8 mouse cellular contexts compared by ENCODE assay signal in the genomic region with DNA sequence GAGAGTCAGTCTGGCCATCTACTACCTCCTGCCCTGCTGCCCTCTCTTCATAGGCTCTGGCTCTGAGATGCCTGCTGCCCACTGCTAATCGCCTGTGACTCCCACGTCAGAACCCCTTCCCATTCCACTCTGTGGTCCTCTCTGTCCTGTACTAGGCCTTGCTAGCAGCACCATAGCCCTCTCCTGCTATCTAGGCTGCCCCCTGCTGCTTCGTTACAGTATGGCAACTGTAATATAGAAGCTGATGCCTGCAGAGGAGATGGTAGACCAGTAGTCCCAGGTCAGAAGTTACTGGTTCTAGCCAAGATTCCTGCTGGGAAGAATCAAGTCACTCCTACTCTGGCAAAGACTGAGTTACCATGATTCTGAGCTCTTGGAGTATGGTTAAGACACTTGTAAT. TPM values are rescaled to one million over a fixed set of nuclear protein-coding genes. Genes with fewer than 3 reads are reported as not detected.
A peak's percentile ranks its signal among the peaks of the same experiment; 100 is the strongest.
DNase-seq lines count a peak whose midpoint lies in the region; ATAC-seq and TF ChIP-seq lines count a peak whose summit lies in the region.

No protein-coding gene starts in this region.

- CTCF ChIA-PET in Patski (lab: Charles Lee) = interaction anchor here (1.1 to 1.9 kb wide), 6 partner anchors 12 to 48 kb away, joined by 3 to 8 read pairs (median 6); no protein-coding TSS in a partner anchor

- 0 out of 2 replicates have a peak overlapping the region, but pooled peaks have one; percentile 25 for H3K27ac ChIP-seq in olfactory bulb, adult 2 months (ENCODE audit: insufficient read depth, low read depth, low read length)
- H3K27ac ChIP-seq in forebrain, embryonic 12.5 days = no peak overlapping the region

- no peak for TF ChIP-seq POLR2A in olfactory bulb, adult 2 months (IDR thresholded peaks at IDR 0.05; ENCODE audit: insufficient read depth, low read depth, low read length)

- intact Hi-C loops in gastrocnemius, postnatal 14 days (cut with DNase I; ENCODE audit: low total_unique reads) = no loop called here

- no peak overlapping the region for H3K4me2 ChIP-seq in forebrain, embryonic 12.5 days

- ATAC-seq in Patski = no peak
- no peak for ATAC-seq in forebrain, embryonic 12.5 days (ENCODE audit: low FRiP score)

- peak; percentile 84 for TF ChIP-seq CTCF in Patski (IDR thresholded peaks at IDR 0.05)
- peak; percentile 44; the same call in 1 of the 2 replicates for TF ChIP-seq CTCF in olfactory bulb, adult 2 months (IDR thresholded peaks at IDR 0.05; ENCODE audit: insufficient read depth, low read depth, low read length)

- no peaks in the 10 kb centered on the region for H3K36me3 ChIP-seq in forebrain, embryonic 12.5 days (replicated peaks)

- H3K4me3 ChIP-seq in olfactory bulb, adult 2 months (ENCODE audit: insufficient read depth, low read depth, low read length) = no peak overlapping the region
- no peak overlapping the region for H3K4me3 ChIP-seq in forebrain, embryonic 12.5 days (replicated peaks)

- H3K4me1 ChIP-seq in olfactory bulb, adult 2 months (ENCODE audit: control insufficient read depth, insufficient read depth, low read length) = peaks cover 73% of the 10 kb centered on the region
- H3K4me1 ChIP-seq in forebrain, embryonic 12.5 days = no peaks in the 10 kb centered on the region

- no peaks in the 10 kb centered on the region for H3K9me3 ChIP-seq in forebrain, embryonic 12.5 days

- H3K27me3 ChIP-seq in Patski = no peaks in the 10 kb centered on the region
- H3K27me3 ChIP-seq in forebrain, embryonic 12.5 days = no peaks in the 10 kb centered on the region

- 59% methylated on average over 3 of the region's 3 CpGs for WGBS in olfactory bulb, adult 2 months
- WGBS in forebrain, embryonic 12.5 days = 73% methylated on average over 3 of the region's 3 CpGs

- H3K9ac ChIP-seq in forebrain, embryonic 12.5 days = no peak overlapping the region

- in situ Hi-C loops in Patski (cut with MboI; ENCODE audit: low pct_unique_long_range_greater_than_20kb) = loop anchor here (10.0 kb wide), 1 partner anchor 152 kb away; no protein-coding TSS in a partner anchor

- peak; percentile 57 for DNase-seq in gastrocnemius, postnatal 14 days
- no peak for DNase-seq in gastrocnemius, postnatal 4 days (ENCODE audit: low spot score in 2 of 2)
- DNase-seq in 416B (ENCODE audit: low read depth) (peak; percentile 79), Patski (ENCODE audit: low read depth, low spot score) (no peak)
- DNase-seq in embryo, embryonic 11.5 days (ENCODE audit: low read depth, low spot score) = peak; percentile 9
- peak; percentile 52 to 80 for DNase-seq in kidney, postnatal 36 days

- POLR2A ChIA-PET in Patski (lab: Charles Lee) = no interaction called here

RNA-seq across cellular contexts. Expression of gene Camk2b, which starts 33.0 kb away (rescaled TPM):
- 100 to 1,000 TPM; 169 to 170 TPM for total RNA-seq in gastrocnemius, postnatal 14 days (2021)
- total RNA-seq in gastrocnemius, postnatal 4 days (2021) = 100 to 1,000 TPM; 190 to 199 TPM
- 9.6 TPM for polyA plus RNA-seq in Patski (2021)
- polyA plus RNA-seq in olfactory bulb, adult 2 months (2012; ENCODE audit: insufficient read depth, insufficient read length, low replicate concordance, missing spikeins) = 150 and 183 TPM in 2 replicates
- polyA plus RNA-seq in forebrain, embryonic 12.5 days (2016; fragmentation: Nextera tagmentation; extraction: Ambion mirVana) = 11.0 and 11.7 TPM in 2 replicates

Comparison
In these comparisons a context has a peak if more than half of its experiments do, and no peak if none do; other contexts are left out.
1. DNase-seq: peak in gastrocnemius, postnatal 14 days (single experiment), 416B (single experiment), embryo, embryonic 11.5 days (single experiment) and kidney, postnatal 36 days (2 of 2); none in gastrocnemius, postnatal 4 days (0 of 2) and Patski (single experiment).
2. RNA of gene Camk2b, which starts 33.0 kb away (polyA plus RNA-seq): 150 to 183 TPM in olfactory bulb, adult 2 months; 11.0 to 11.7 TPM in forebrain, embryonic 12.5 days and 9.6 TPM in Patski (single experiment); every median in the first group is over 10 times any median in the second.